Mouse (Mus musculus) heart, adult 2 months (tissue): ENCODE results near the gene Tlr12. TPM values are rescaled to one million over a fixed set of nuclear protein-coding genes. Genes with fewer than 3 reads are reported as not detected.
"Not testable (repeated sequence)": the region's sequence is repeated elsewhere in the genome, so short reads cannot be mapped to it uniquely, and the experiment has no call there.

ENCODE experiments used
- DNase-seq, 2 experiments: peaks; one replicate each; pipeline ENCODE4 v3.0.0; 2021
- H3K27ac ChIP-seq: fragments of 200-600 bp; 2 replicates; pipeline ENCODE4 v1.8.1; 2022
- H3K27me3 ChIP-seq: fragments of 200-500 bp; 2 replicates; pipeline ENCODE4 v1.6.1; 2012; ENCODE audit warnings: mild to moderate bottlenecking, low read length, inconsistent platforms, mixed read lengths; ENCODE audit not compliant: control insufficient read depth, insufficient read depth
- H3K36me3 ChIP-seq: fragments of 200-500 bp; 2 replicates; pipeline ENCODE4 v1.6.1; 2012; ENCODE audit warnings: low read length, inconsistent platforms; ENCODE audit not compliant: control insufficient read depth, insufficient read depth
- H3K4me1 ChIP-seq: fragments of 200-500 bp; 2 replicates; pipeline ENCODE4 v1.6.1; 2011; ENCODE audit warnings: low read length; ENCODE audit not compliant: control insufficient read depth, insufficient read depth
- H3K4me3 ChIP-seq: fragments of 200-600 bp; 2 replicates; pipeline ENCODE4 v1.8.1; 2022
- H3K79me2 ChIP-seq: fragments of 200-500 bp; replicated peaks from 2 replicates; pipeline ENCODE4 v1.6.1; 2012; ENCODE audit warnings: mild to moderate bottlenecking, inconsistent platforms, low read length, moderate library complexity, mixed read lengths; ENCODE audit not compliant: control insufficient read depth, insufficient read depth
- H3K9ac ChIP-seq: fragments of 200-500 bp; 2 replicates; pipeline ENCODE4 v1.6.1; 2012; ENCODE audit warnings: low read depth, mild to moderate bottlenecking, control low read depth, inconsistent platforms, low read length, mixed read lengths
- CTCF ChIP-seq: fragments of 200-600 bp; IDR thresholded peaks from 2 replicates; pipeline ENCODE4 v1.8.1; 2022; ENCODE audit warnings: antibody characterized with exemption, mild to moderate bottlenecking, moderate library complexity
- EP300 ChIP-seq: fragments of 200-500 bp; IDR thresholded peaks from 2 replicates; pipeline ENCODE4 v1.6.1; 2011; ENCODE audit warnings: low read depth, low read length, control low read depth; ENCODE audit not compliant: insufficient read depth
- POLR2A ChIP-seq: fragments of 200-500 bp; IDR thresholded peaks from 2 replicates; pipeline ENCODE4 v1.6.1; 2011; ENCODE audit warnings: mild to moderate bottlenecking, low read depth, low read length, control low read depth; ENCODE audit not compliant: insufficient read depth
- WGBS: fragments of 180-500 bp; shearing (Covaris S2); methylation state at CpG from one replicate; pipeline ENCODE4 v1.1.7; 2018; 5-methylcytosine and 5-hydroxymethylcytosine counted together
- intact Hi-C: fragments of 180-260 bp; cut with DNase I; formaldehyde crosslinking; loops from one replicate; pipeline ENCODE4 v1.15.1; 2025
- long read RNA-seq: library from polyadenylated mRNA; stranded (forward); transcript quantifications from one replicate; pipeline ENCODE4 v2.0.0, GENCODE M21; 2021
- polyA plus RNA-seq: library from polyadenylated mRNA; depleted of rRNA; stranded (reverse); fragments of >200 nt; gene quantifications from 2 replicates; pipeline ENCODE4 v1.2.3, GENCODE M21; 2012; rRNA removed
- total RNA-seq, 2 experiments: library from RNA; stranded (reverse); gene quantifications; 2 replicates each; pipeline ENCODE4 v1.2.3; 2021

The Tlr12 gene
- total RNA-seq (under 1 TPM; 0.09 to 0.10 TPM), polyA plus RNA-seq (0.12 and 0.21 TPM in 2 replicates)
- long read RNA-seq, result 0 reads

DNA sequence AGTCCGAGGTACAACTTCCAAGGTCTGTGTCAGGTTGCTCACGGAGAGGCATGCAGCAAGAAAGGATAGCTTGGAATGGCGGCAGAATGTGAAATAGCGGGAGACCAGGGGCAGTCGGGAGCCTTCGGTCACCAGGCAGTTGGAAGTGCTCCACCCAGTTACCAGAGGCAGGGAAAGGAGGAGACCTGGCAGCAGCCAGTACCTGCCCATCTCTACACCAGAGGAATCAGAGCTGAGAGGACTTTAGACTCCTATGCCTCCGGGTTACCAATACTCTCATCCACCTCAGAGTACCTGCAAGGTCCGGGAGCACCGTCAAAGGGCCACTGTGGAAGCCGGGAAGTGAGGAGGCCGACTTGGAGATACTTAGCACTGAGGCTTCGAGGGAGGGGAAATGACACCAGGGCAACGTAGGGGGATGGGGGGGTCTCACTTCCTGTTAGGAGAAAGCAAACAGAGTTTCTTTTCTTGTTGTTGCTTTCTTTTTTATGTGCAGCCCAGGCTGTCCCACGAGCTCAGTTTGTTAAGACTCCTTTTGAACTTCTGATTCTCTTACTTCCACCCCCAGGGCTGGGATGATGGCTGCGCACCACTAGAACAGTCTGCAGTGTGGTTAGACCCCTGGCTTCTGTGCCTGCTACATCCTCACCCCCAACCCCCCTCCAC is at the start of gene Tlr12:
TSS of gene Tlr12 (minus strand) at position 374 of the 666 bp plus-strand sequence.
- H3K4me1 ChIP-seq, result no peaks in the 10 kb centered on the region
- no peaks in the 10 kb centered on the region for H3K79me2 ChIP-seq
- H3K27ac ChIP-seq, result no peak within 1 kb of the TSS
- no peak for DNase-seq
- WGBS, result 46% methylated on average over 15 of the region's 15 CpGs
- H3K9ac ChIP-seq, result no peak within 1 kb of the TSS
- H3K36me3 ChIP-seq, result no peaks in the 10 kb centered on the region
- no peak for TF ChIP-seq POLR2A
- no peak for TF ChIP-seq EP300
- no peak for TF ChIP-seq CTCF
- intact Hi-C loops, result loop anchor here (5.0 to 10.0 kb wide), 3 partner anchors 84 to 239 kb away; no protein-coding TSS in a partner anchor
- peaks cover 2% of the 10 kb centered on the region; the same call in 1 of the 2 replicates for H3K27me3 ChIP-seq
- no peak within 1 kb of the TSS for H3K4me3 ChIP-seq

DNA sequence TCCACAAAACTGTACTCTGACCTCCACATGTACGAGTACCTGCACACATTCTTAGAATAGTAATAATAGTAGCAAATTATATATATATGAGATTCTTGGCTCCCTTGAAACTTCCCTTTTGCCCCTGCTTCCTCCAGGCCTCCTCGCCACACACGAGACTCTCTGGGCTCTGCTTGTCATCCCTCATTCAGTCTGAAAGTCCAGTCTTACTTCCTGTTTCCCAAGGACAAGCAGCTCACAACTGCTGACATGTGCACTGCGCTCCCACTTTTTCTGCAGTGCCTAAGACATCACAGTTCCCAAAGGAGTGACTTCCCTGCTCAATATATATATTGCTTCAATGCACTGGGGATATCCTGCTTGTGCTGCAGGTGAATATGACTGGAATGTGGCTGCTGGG is 48.8 kb upstream of the Tlr12 start:
- H3K9ac ChIP-seq, H3K79me2 ChIP-seq, H3K27ac ChIP-seq, H3K4me3 ChIP-seq, H3K27me3 ChIP-seq, H3K36me3 ChIP-seq, H3K4me1 ChIP-seq, intact Hi-C loops: not testable (repeated sequence)
- DNase-seq, result peak in 1 of 2 experiments; percentile 14
- WGBS, result 46% methylated on average over 4 of the region's 4 CpGs

DNA sequence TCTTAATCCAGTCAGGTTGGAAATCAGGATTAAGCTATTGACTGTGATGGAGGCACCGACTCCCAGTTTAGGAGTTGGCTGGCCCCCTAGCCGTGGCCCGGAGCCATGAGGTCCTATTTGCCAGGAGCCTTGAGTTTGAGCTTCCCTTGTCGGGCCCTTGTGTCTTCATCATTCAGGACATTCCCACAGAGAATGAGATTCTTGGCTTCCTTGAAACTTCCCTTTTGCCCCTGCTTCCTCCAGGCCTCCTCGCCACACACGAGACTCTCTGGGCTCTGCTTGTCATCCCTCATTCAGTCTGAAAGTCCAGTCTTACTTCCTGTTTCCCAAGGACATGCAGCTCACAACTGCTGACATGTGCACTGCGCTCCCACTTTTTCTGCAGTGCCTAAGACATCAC is 47.9 kb upstream of the Tlr12 start:
- intact Hi-C loops, H3K79me2 ChIP-seq: not testable (repeated sequence)
- DNase-seq, result peak; percentile 24 to 28

DNA sequence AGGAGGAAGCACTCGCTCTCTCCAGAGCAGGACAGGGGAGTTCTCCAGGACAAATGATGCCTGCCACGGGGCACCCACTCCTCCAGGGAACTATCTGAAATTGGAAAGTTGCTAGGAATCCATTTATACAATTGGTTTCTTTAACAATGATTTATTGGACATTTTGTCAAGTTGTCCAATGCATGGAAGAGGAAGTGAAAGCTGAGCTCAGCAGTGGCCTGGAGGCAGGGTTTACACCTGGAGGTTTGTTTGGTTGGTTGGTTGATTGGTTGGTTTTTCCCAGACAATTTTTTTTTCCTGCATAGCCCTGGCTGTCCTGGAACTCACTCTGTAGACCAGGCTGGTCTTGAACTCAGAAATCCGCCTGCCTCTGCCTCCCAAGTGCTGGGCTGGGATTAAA is 45.6 kb upstream of the Tlr12 start:
- no peak overlapping the region for H3K9ac ChIP-seq
- no peaks in the 10 kb centered on the region for H3K27me3 ChIP-seq
- no peaks in the 10 kb centered on the region for H3K4me1 ChIP-seq
- DNase-seq, result no peak
- no peaks in the 10 kb centered on the region for H3K79me2 ChIP-seq
- TF ChIP-seq EP300 (no peak), CTCF (no peak), POLR2A (no peak)
- intact Hi-C loops, result no loop called here
- no peaks in the 10 kb centered on the region for H3K36me3 ChIP-seq
- 72% methylated on average over 3 of the region's 3 CpGs for WGBS
- no peak overlapping the region for H3K4me3 ChIP-seq
- H3K27ac ChIP-seq, result no peak overlapping the region

More for the DNA sequence above, 47.9 kb upstream of the Tlr12 start:
- H3K4me1 ChIP-seq, H3K9ac ChIP-seq, H3K27me3 ChIP-seq, H3K27ac ChIP-seq, H3K36me3 ChIP-seq, H3K4me3 ChIP-seq: not testable (repeated sequence)
- 28% methylated on average over 7 of the region's 7 CpGs for WGBS

DNA sequence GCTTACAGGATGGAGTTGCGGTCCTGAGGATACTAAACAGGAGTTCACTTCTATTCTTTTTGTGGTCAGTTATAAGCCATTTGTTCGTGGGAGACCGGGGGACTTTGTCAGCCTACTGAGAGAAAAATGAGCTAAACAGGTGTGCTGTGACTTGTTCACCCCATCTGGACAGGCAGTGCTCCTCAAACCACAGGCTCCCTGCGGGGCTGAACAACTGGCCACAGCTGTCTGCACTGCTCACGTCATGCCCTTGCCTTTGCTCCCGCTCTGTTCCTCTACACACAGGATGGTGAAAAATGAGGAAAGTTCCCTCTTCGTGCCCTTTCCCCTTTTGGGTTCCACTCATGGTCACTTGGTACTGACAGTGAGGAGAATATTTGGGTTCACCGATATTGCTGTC is 42.6 kb upstream of the Tlr12 start:
- Histone ChIP-seq H3K27me3 (no peaks in the 10 kb centered on the region), H3K9ac (no peak overlapping the region), H3K36me3 (no peaks in the 10 kb centered on the region), H3K79me2 (no peaks in the 10 kb centered on the region), H3K27ac (no peak overlapping the region), H3K4me1 (no peaks in the 10 kb centered on the region), H3K4me3 (no peak overlapping the region)
- intact Hi-C loops, result no loop called here
- no peak for DNase-seq
- WGBS, result 84% methylated on average over 8 of the region's 8 CpGs
- TF ChIP-seq EP300, result no peak
- no peak for TF ChIP-seq POLR2A
- no peak for TF ChIP-seq CTCF

DNA sequence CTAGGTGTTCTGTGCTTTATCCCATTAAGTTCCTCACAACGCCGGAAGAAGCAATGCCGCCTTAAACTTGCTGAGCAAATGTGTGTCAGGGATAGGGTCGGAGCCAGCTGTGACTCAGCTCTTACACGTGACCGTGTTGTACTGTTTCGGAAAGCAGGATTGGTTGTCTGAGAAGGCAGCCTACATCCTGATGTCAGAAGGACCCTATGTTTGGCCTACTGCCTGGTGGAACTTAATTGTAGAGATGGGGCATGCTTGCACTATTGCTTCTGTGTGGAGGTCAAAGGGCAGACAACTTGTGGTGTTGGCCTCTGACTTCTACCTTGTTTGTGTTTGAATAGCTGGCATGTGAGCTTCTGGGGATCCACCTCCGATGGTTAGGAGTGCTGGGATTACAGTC is 41.8 kb upstream of the Tlr12 start:
- 81% methylated on average over 8 of the region's 8 CpGs for WGBS
- intact Hi-C loops, result no loop called here

More for the DNA sequence above, 41.8 kb upstream of the Tlr12 start:
- TF ChIP-seq POLR2A (no peak), EP300 (no peak), CTCF (no peak)
- no peak overlapping the region for H3K27ac ChIP-seq
- peak in 1 of 2 experiments; percentile 11 for DNase-seq
- no peak overlapping the region for H3K4me3 ChIP-seq
- H3K36me3 ChIP-seq, result no peaks in the 10 kb centered on the region
- no peak overlapping the region for H3K9ac ChIP-seq
- H3K79me2 ChIP-seq, result no peaks in the 10 kb centered on the region
- peaks cover under 1% of the 10 kb centered on the region; the same call in 1 of the 2 replicates for H3K4me1 ChIP-seq
- H3K27me3 ChIP-seq, result no peaks in the 10 kb centered on the region
